Mouse (Mus musculus) macrophage (primary cell): ENCODE data around the gene Tmem81. TPM values are rescaled to one million over a fixed set of nuclear protein-coding genes. Genes with fewer than 3 reads are reported as not detected.

Source experiments
- polyA plus RNA-seq: library from polyadenylated mRNA; stranded (reverse); fragments of 250-400 nt; gene quantifications from 3 replicates; pipeline ENCODE4 v1.2.4, GENCODE M21; 2018; ENCODE audit warnings: inconsistent platforms

Gene Tmem81
- polyA plus RNA-seq, 1 experiment from 2014 or later = 4.3 TPM

Other genes starting within 250 kb of the Tmem81 start
- gene Klhdc8a, start 207.6 kb upstream of the Tmem81 start, polyA plus RNA-seq = not detected in 3 replicates
- 12.2 to 19.5 TPM (median 16.2 TPM) in 3 replicates for gene Nuak2, start 190.1 kb upstream of the Tmem81 start, polyA plus RNA-seq
- gene Tmcc2, start 114.9 kb upstream of the Tmem81 start, polyA plus RNA-seq = 2.6 to 6.5 TPM (median 2.9 TPM) in 3 replicates
- gene Dstyk, start 88.7 kb upstream of the Tmem81 start, polyA plus RNA-seq = 9.6 to 14.6 TPM (median 10.1 TPM) in 3 replicates
- gene Rbbp5, start 28.9 kb upstream of the Tmem81 start, polyA plus RNA-seq = 31.0 to 43.9 TPM (median 43.1 TPM) in 3 replicates
- gene Cntn2, start 37.0 kb downstream of the Tmem81 start, polyA plus RNA-seq = not detected in 3 replicates
- not detected in 3 replicates for gene Nfasc, start 235.6 kb downstream of the Tmem81 start, polyA plus RNA-seq